Mouse (Mus musculus): Measurements from ENCODE around the gene 1110008L16Rik.
"Not testable (repeated sequence)": the region's sequence is repeated elsewhere in the genome, so short reads cannot be mapped to it uniquely, and the experiment has no call there.

1110008L16Rik gene

GRCm38 (mm10) chr12:55343045-55343444 lies 43.7 kb downstream of the 1110008L16Rik start:
- not testable (repeated sequence) for DNase-seq (ENCODE audit: low spot score)

GRCm38 (mm10) chr12:55343998-55344397 lies 44.6 kb downstream of the 1110008L16Rik start:
- DNase-seq (ENCODE audit: low spot score): no peak

- DNase-seq (ENCODE audit: low spot score): no peak
Measured at GRCm38 (mm10) chr12:55344583-55344982, 45.2 kb downstream of the 1110008L16Rik start.

GRCm38 (mm10) chr12:55353423-55353822 lies 54.0 kb downstream of the 1110008L16Rik start:
- no peak for DNase-seq (ENCODE audit: low spot score)

GRCm38 (mm10) chr12:55354904-55355303 lies 55.5 kb downstream of the 1110008L16Rik start:
- DNase-seq (ENCODE audit: low spot score): no peak

GRCm38 (mm10) chr12:55357303-55357702 lies 57.9 kb downstream of the 1110008L16Rik start:
- no peak for DNase-seq (ENCODE audit: low spot score)

GRCm38 (mm10) chr12:55360929-55361328 lies 61.6 kb downstream of the 1110008L16Rik start:
- no peak for DNase-seq (ENCODE audit: low spot score)

GRCm38 (mm10) chr12:55365083-55365482 lies 65.7 kb downstream of the 1110008L16Rik start:
- no peak for DNase-seq (ENCODE audit: low spot score)

- no peak for DNase-seq (ENCODE audit: low spot score)
Measured at GRCm38 (mm10) chr12:55372424-55373055, 73.2 kb downstream of the 1110008L16Rik start.

- DNase-seq (ENCODE audit: low spot score): no peak
Measured at GRCm38 (mm10) chr12:55376956-55377609, 77.7 kb downstream of the 1110008L16Rik start.

GRCm38 (mm10) chr12:55377610-55377980 lies 78.2 kb downstream of the 1110008L16Rik start:
- no peak for DNase-seq (ENCODE audit: low spot score)

- DNase-seq (ENCODE audit: low spot score): no peak
Measured at GRCm38 (mm10) chr12:55384023-55384749, 84.8 kb downstream of the 1110008L16Rik start, which contains the start of gene Psma6. Psma6 (plus strand) TSS chr12:55384222.

- DNase-seq (ENCODE audit: low spot score): no peak
Measured at GRCm38 (mm10) chr12:55384826-55385225, 85.4 kb downstream of the 1110008L16Rik start.

GRCm38 (mm10) chr12:55385931-55386330 lies 86.6 kb downstream of the 1110008L16Rik start:
- no peak for DNase-seq (ENCODE audit: low spot score)

GRCm38 (mm10) chr12:55386456-55386855 lies 87.1 kb downstream of the 1110008L16Rik start:
- DNase-seq (ENCODE audit: low spot score): no peak

GRCm38 (mm10) chr12:55387083-55387787 lies 87.9 kb downstream of the 1110008L16Rik start:
- no peak for DNase-seq (ENCODE audit: low spot score)

GRCm38 (mm10) chr12:55387788-55388465 lies 88.5 kb downstream of the 1110008L16Rik start:
- DNase-seq (ENCODE audit: low spot score): no peak

GRCm38 (mm10) chr12:55388478-55388877 lies 89.1 kb downstream of the 1110008L16Rik start:
- no peak for DNase-seq (ENCODE audit: low spot score)

GRCm38 (mm10) chr12:55389132-55390081 lies 90.0 kb downstream of the 1110008L16Rik start:
- no peak for DNase-seq (ENCODE audit: low spot score)

- DNase-seq (ENCODE audit: low spot score): no peak
Measured at GRCm38 (mm10) chr12:55392120-55392519, 92.7 kb downstream of the 1110008L16Rik start.
